Mouse (Mus musculus) heart, embryonic 15.5 days (tissue): ENCODE measurements around the gene Thtpa. TPM values are rescaled to one million over a fixed set of nuclear protein-coding genes. Genes with fewer than 3 reads are reported as not detected.
A peak's percentile ranks its signal among the peaks of the same experiment; 100 is the strongest.

Source experiments
- ATAC-seq: fragments of 200-750 bp; cut with Nextera tagmentation; replicated peaks from 2 replicates; pipeline ENCODE4 v1.8.0; 2017; ENCODE audit warnings: low read depth, moderate TSS enrichment; ENCODE audit not compliant: insufficient number of reproducible peaks, insufficient read depth, low FRiP score
- H3K27ac ChIP-seq: fragments of 300-500 bp; sonication (generic); 2 replicates; pipeline ENCODE4 v1.5.1; 2015; ENCODE audit warnings: mild to moderate bottlenecking, inconsistent platforms
- H3K27me3 ChIP-seq: fragments of 300-500 bp; sonication (generic); 2 replicates; pipeline ENCODE4 v1.6.1; 2015; ENCODE audit warnings: inconsistent platforms
- H3K36me3 ChIP-seq: fragments of 300-500 bp; sonication (generic); 2 replicates; pipeline ENCODE4 v1.6.1; 2015; ENCODE audit warnings: mild to moderate bottlenecking, inconsistent platforms
- H3K4me1 ChIP-seq: fragments of 300-500 bp; sonication (generic); replicated peaks from 2 replicates; pipeline ENCODE4 v1.6.1; 2015; ENCODE audit warnings: inconsistent platforms
- H3K4me2 ChIP-seq: fragments of 300-500 bp; sonication (generic); 2 replicates; pipeline ENCODE4 v1.6.1; 2015; ENCODE audit warnings: inconsistent platforms, mild to moderate bottlenecking, moderate library complexity
- H3K4me3 ChIP-seq: fragments of 300-500 bp; sonication (generic); 2 replicates; pipeline ENCODE4 v1.5.1; 2015; ENCODE audit warnings: mild to moderate bottlenecking, inconsistent platforms
- H3K9ac ChIP-seq: fragments of 300-500 bp; sonication (generic); 2 replicates; pipeline ENCODE4 v1.6.1; 2015; ENCODE audit warnings: mild to moderate bottlenecking, inconsistent platforms
- H3K9me3 ChIP-seq: fragments of 300-500 bp; sonication (generic); replicated peaks from 2 replicates; pipeline ENCODE4 v1.6.1; 2016; ENCODE audit warnings: inconsistent platforms
- WGBS: fragments of 180-500 bp; shearing (Covaris S2); methylation state at CpG from one replicate; pipeline ENCODE4 v1.1.7; 2015; ENCODE audit warnings: mixed read lengths; 5-methylcytosine and 5-hydroxymethylcytosine counted together
- polyA plus RNA-seq: library from polyadenylated mRNA; unstranded; fragments of >200 nt; fragmentation: Nextera tagmentation; extraction: Ambion mirVana; gene quantifications from 2 replicates; pipeline ENCODE4 v1.2.1, GENCODE M21; 2015

Gene Thtpa
- polyA plus RNA-seq, 1 experiment from 2014 or later = 13.2 TPM

DNA sequence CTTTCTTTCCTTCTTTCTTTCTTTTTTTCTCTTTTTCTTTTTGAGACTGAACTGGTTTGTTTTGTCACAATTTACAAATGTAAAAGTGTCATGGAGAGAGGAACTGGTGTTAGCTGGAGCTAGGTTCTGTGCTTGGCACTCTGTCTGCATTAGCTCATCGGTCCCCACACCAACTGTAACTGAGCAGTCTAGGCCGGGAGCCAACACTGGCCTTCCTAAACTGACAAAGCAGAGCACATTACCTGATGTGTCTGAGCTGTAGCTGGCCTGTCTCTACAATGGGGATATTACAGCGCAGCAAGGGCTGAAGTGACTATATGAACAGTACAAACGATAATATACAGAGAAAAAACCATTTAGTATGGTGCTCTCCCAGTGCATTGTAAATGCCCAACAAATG, 24.3 kb downstream of the Thtpa start:
- H3K9ac ChIP-seq = no peak overlapping the region
- peaks cover 42% of the 10 kb centered on the region for H3K27me3 ChIP-seq
- H3K27ac ChIP-seq = no peak overlapping the region
- H3K4me3 ChIP-seq = no peak overlapping the region
- no peak overlapping the region for H3K4me2 ChIP-seq
- ATAC-seq = no peak
- no peaks in the 10 kb centered on the region for H3K36me3 ChIP-seq
- no peaks in the 10 kb centered on the region for H3K9me3 ChIP-seq
- 52% methylated on average over 4 of the region's 4 CpGs for WGBS
- H3K4me1 ChIP-seq = peaks cover 41% of the 10 kb centered on the region

DNA sequence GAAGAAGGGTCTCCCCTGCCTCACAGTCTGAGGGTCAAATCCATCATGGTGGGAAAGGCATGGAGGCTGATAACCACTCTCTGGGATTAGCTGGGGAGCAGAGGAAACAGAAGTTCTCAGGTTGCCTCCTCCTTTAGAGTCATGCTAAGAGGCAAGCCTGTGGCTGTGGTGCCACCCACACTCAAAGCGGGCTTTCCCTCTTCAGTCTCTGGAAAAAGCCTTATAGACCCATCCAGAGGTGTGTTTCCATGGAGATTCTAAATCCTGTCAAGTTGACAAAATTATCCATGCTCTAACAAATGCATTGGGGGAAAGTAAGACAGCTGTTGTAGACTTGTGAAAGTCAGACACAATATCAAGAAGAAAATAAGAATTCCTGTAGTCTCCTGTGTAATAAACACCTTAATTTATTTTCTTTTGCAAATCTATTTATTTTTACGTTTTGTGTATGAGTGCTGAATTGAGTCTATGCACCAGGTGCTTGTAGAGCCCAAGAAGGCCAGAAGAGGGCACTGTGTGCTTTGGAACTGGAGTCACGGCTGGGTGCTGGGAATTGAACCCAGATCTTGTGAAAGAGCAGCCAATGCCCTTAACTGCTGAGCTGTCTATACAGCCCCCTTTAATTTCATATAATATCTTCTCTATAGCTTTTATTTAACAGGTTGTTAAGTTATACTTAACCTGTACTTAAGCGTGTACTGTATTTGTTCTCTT, 25.0 kb downstream of the Thtpa start:
- Histone ChIP-seq H3K9ac (no peak overlapping the region), H3K4me3 (no peak overlapping the region), H3K4me1 (peaks cover 33% of the 10 kb centered on the region), H3K36me3 (no peaks in the 10 kb centered on the region), H3K27me3 (peaks cover 38% of the 10 kb centered on the region), H3K4me2 (no peak overlapping the region), H3K9me3 (no peaks in the 10 kb centered on the region), H3K27ac (no peak overlapping the region)
- WGBS = 70% methylated on average over 4 of the region's 4 CpGs
- ATAC-seq = no peak

DNA sequence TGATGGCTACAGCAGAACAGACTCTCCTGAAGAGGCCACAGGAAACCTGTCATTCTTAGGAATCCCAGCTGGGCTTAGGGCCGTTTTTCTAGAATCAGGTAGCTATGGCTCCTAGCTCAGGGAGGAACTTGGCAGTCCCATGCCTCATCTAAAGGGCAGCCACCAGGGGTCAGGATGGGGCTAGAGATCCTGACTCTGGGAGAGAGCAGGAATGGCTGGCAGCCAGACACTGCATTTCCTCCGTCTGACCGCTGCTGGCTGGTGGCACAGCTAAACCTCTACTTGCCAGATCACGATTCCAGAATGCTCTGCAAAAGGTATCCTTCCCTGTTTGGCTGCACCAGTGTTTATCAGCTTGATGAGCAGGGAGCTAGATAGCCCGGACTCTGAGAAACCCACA, 27.4 kb downstream of the Thtpa start:
- Histone ChIP-seq H3K36me3 (no peaks in the 10 kb centered on the region), H3K9me3 (no peaks in the 10 kb centered on the region), H3K4me2 (peak overlapping the region; percentile 56), H3K27me3 (peaks cover 14% of the 10 kb centered on the region), H3K4me1 (peaks cover 10% of the 10 kb centered on the region), H3K4me3 (peak overlapping the region; percentile 15), H3K9ac (no peak overlapping the region), H3K27ac (peak overlapping the region; percentile 14)
- WGBS = 2% methylated on average over 5 of the region's 5 CpGs
- peak; percentile 86 for ATAC-seq

DNA sequence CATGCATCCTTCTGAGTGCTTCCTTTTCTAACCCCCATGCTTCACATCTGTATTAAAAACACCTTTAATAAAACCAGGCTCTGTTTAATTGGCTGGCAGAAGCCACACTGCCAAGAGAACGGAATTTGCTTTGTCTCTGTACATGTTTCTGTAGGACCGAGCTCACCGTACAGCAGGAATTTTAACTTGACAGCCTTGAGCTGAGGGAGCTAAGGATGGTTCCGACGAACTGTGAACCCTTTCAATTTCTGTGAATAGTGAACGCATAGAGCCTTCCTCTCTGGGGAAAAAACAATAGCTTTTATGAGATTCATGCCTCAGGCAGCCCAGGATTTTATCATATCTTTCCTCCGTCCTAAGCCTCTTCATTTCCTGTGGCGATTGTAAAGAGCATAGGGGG, 27.8 kb downstream of the Thtpa start:
- Histone ChIP-seq H3K27me3 (peaks cover 10% of the 10 kb centered on the region), H3K4me1 (peaks cover 10% of the 10 kb centered on the region), H3K9ac (no peak overlapping the region), H3K4me3 (peak overlapping the region; percentile 15), H3K36me3 (no peaks in the 10 kb centered on the region), H3K9me3 (no peaks in the 10 kb centered on the region), H3K27ac (peak overlapping the region; percentile 14), H3K4me2 (peak overlapping the region; percentile 56)
- 0 out of 2 replicates have a peak, but pooled peaks have one; percentile 25 for ATAC-seq
- WGBS = 28% methylated on average over 8 of the region's 8 CpGs

DNA sequence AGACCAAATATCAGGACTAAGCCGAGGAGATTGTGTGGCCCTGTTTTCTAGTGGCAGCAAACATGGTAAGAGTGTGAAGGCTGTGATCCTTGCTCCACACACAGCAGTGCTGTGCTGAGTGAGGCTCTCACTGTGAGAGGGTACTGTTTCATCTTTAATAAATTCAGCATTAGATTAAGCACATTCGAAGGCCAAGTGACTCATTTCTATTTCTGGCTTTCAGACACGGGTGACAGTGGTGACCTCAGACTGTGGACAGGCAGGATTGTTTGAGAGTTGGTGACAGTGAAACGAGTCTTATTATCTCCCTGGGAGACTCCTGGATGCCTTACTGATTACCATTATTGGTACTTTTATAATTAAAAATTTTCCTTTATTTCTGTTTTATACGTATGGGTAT, 31.1 kb downstream of the Thtpa start:
- WGBS = 54% methylated on average over 5 of the region's 5 CpGs
- H3K4me1 ChIP-seq = peaks cover 10% of the 10 kb centered on the region
- H3K4me2 ChIP-seq = no peak overlapping the region
- no peak for ATAC-seq
- 0 out of 2 replicates have a peak, but pooled peaks cover 2% of the 10 kb centered on the region for H3K27me3 ChIP-seq
- H3K9me3 ChIP-seq = no peaks in the 10 kb centered on the region
- H3K4me3 ChIP-seq = no peak overlapping the region
- H3K27ac ChIP-seq = no peak overlapping the region
- no peaks in the 10 kb centered on the region for H3K36me3 ChIP-seq
- H3K9ac ChIP-seq = no peak overlapping the region

DNA sequence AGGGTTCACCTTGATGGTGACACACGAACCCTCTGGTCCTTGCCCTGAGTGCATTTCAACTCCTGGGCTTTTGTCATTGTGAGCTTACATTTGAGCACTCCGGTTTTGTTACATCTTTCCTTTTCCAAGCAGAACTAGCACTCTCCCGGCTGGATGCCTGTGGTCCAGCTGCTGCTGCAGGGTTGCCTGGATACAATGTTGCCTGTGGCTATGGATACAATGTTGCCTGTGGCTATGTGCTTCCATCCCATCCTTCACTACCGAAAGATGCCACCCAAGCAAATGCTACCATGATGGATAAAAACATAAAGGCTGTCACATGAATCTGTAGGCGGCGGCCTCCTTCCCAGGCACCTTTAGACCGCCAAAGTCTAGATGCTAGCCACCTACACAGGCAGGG, 31.9 kb downstream of the Thtpa start:
- WGBS = 78% methylated on average over 7 of the region's 7 CpGs
- ATAC-seq = no peak
- Histone ChIP-seq H3K36me3 (no peaks in the 10 kb centered on the region), H3K4me1 (peaks cover 10% of the 10 kb centered on the region), H3K27me3 (0 out of 2 replicates have a peak, but pooled peaks cover 2% of the 10 kb centered on the region), H3K4me3 (no peak overlapping the region), H3K4me2 (no peak overlapping the region), H3K9ac (no peak overlapping the region), H3K27ac (no peak overlapping the region), H3K9me3 (no peaks in the 10 kb centered on the region)

DNA sequence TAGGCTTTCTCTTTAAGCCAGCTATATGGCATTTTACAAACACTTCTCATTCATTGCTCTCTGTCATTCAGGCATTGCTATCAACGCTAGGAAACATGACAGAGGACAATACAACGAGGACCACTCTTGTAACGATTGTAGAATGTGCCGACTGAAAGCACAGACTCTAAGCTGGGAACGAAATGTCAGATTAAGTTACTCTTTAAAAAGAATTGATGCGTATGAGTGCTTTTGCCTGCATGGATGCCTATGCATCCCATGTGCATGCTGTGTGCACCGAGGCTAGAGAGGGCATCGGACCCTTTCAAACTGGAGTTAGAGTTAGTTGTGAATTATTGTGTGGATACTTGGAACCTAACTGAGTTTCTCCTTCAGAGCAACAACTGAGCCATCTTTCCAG, 41.1 kb downstream of the Thtpa start:
- Histone ChIP-seq H3K4me2 (no peak overlapping the region), H3K27ac (no peak overlapping the region), H3K36me3 (no peaks in the 10 kb centered on the region), H3K9ac (no peak overlapping the region), H3K4me3 (no peak overlapping the region), H3K27me3 (no peaks in the 10 kb centered on the region), H3K9me3 (no peaks in the 10 kb centered on the region), H3K4me1 (no peaks in the 10 kb centered on the region)
- ATAC-seq = no peak
- 57% methylated on average over 8 of the region's 8 CpGs for WGBS

DNA sequence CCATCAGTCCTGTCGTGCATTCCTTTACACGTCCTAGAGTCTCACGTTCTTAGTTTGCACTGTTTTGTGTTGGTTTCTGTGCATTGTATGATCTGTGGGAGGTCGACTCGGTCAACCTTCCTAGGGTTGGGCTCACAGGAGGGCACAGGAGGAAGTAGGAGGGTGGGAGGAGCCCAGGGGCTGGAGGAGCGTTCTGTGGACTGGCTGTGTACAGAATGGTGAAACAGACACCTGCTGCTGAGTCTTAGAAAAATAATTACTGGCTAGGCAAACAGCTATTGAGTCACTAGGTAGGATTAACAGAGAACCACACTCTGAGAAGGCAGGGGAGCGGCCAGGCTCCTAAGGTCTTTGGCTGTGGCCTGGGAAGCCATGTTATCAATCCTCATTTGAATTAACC, 44.7 kb downstream of the Thtpa start:
- 48% methylated on average over 7 of the region's 7 CpGs for WGBS

DNA sequence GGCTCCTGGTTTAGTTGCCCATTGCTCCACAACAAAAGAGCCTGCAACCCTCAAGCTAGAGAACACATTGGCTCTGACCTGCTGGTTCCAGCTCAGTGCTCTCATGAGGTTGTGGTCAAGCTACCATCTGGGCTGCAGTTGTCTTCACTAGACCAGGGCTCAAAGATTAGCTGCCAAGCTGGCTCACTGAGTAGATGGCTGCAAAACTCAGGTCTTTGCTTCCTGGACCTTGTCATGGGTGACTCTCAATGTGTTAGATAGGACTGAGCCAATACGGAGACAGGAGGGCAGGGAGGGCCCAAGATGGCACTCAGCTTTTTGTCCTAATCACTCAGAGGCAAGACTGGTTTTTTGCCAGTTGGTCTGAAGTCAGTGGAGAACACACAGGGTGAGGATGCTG, 51.7 kb downstream of the Thtpa start:
- Histone ChIP-seq H3K4me2 (no peak overlapping the region), H3K9ac (no peak overlapping the region), H3K4me3 (no peak overlapping the region), H3K4me1 (no peaks in the 10 kb centered on the region), H3K27ac (no peak overlapping the region), H3K27me3 (no peaks in the 10 kb centered on the region), H3K36me3 (no peaks in the 10 kb centered on the region), H3K9me3 (no peaks in the 10 kb centered on the region)
- 85% methylated on average over 1 of the region's 1 CpGs for WGBS
- ATAC-seq = no peak

More for the DNA sequence above, 44.7 kb downstream of the Thtpa start:
- no peaks in the 10 kb centered on the region for H3K36me3 ChIP-seq
- H3K4me3 ChIP-seq = no peak overlapping the region
- H3K4me2 ChIP-seq = no peak overlapping the region
- no peak for ATAC-seq
- no peak overlapping the region for H3K9ac ChIP-seq
- H3K4me1 ChIP-seq = no peaks in the 10 kb centered on the region
- no peaks in the 10 kb centered on the region for H3K27me3 ChIP-seq
- no peaks in the 10 kb centered on the region for H3K9me3 ChIP-seq
- no peak overlapping the region for H3K27ac ChIP-seq

DNA sequence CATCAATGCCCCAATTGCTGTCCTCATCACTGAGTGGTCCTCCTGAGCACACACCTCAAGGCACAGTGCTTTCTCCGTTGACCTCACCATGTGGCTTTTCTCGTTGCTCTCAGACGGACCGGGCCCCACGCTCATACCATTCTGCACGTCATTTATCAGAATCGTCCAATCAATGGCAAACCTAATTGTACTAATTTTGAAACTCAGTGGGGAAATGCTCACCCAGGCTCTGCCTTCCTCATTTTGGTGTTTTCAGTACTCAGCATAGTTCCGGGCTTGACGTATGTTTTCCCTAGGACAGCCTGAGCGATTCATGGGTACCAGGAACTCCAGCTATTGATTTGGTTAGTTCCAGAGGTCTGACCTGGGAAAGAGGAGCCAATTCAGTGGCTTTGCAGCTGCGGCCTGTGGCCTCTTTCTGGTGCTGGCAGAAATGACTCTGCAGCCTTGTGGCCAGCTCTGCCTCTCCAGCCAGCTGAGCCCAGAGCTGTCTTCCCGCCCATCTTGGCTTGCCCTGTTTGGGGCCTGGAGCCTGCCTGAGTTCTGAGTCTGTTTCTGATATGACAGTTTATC, 52.3 kb downstream of the Thtpa start:
- Histone ChIP-seq H3K27ac (no peak overlapping the region), H3K9ac (no peak overlapping the region), H3K4me1 (no peaks in the 10 kb centered on the region), H3K4me3 (no peak overlapping the region), H3K27me3 (no peaks in the 10 kb centered on the region), H3K36me3 (no peaks in the 10 kb centered on the region), H3K9me3 (no peaks in the 10 kb centered on the region), H3K4me2 (no peak overlapping the region)
- 79% methylated on average over 12 of the region's 12 CpGs for WGBS
- ATAC-seq = no peak

DNA sequence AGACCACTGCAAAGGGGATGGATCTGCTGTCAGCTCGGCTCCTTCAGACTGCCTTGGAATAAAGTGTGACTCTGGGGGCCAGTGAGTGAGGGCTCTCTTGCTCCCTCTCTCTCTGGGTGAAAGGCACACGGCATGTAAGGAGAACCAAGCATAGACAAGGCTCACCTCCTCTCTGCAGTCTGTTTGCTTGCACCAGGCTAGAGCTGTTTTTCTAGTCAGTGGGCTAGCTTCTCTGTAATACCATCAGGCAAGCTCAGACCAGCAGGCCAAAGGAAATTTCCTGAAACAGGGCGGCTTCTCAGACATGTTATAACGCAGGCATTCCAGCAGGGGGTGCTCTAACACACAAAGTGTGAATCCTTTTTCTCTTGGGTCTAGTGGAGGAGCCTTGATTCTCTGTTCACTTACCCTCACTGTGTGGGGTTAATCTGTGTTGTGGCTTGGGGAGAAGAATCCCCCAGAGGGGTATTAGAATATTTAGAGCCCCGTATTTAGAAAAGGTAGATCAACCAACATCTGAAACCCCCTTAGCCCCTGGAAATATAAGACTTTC, 53.9 kb downstream of the Thtpa start:
- no peaks in the 10 kb centered on the region for H3K4me1 ChIP-seq
- H3K9me3 ChIP-seq = no peaks in the 10 kb centered on the region
- no peak overlapping the region for H3K4me3 ChIP-seq
- H3K4me2 ChIP-seq = no peak overlapping the region
- no peaks in the 10 kb centered on the region for H3K27me3 ChIP-seq
- H3K36me3 ChIP-seq = no peaks in the 10 kb centered on the region
- no peak for ATAC-seq
- no peak overlapping the region for H3K27ac ChIP-seq
- H3K9ac ChIP-seq = no peak overlapping the region
- 32% methylated on average over 5 of the region's 5 CpGs for WGBS
